Comparison of ENCODE assay signal across 8 mouse cellular contexts in genomic region chr11:78032809-78033195, GRCm38 (mm10). TPM values are rescaled to one million over a fixed set of nuclear protein-coding genes. Genes with fewer than 3 reads are reported as not detected.
A peak's percentile ranks its signal among the peaks of the same experiment; 100 is the strongest.
DNase-seq lines count a peak whose midpoint lies in the region; ATAC-seq and TF ChIP-seq lines count a peak whose summit lies in the region.

No protein-coding gene starts in this region.

- no peaks in the 10 kb centered on the region; the same call in none of the 2 replicates for H3K4me1 ChIP-seq in cerebellum, adult 2 months (ENCODE audit: control insufficient read depth, insufficient read depth, low read length)
- H3K4me1 ChIP-seq in limb, embryonic 14.5 days (ENCODE audit: control insufficient read depth, insufficient read depth, low read length): peaks cover 13% of the 10 kb centered on the region
- peaks cover 11% of the 10 kb centered on the region; the same call in 1 of the 2 replicates for H3K4me1 ChIP-seq in stomach, embryonic 14.5 days (ENCODE audit: control insufficient read depth, insufficient read depth, low read length)

- WGBS in cerebellum, adult 2 months: 2% methylated on average over 5 of the region's 5 CpGs
- 12% methylated on average over 5 of the region's 5 CpGs for WGBS in limb, embryonic 14.5 days
- WGBS in stomach, embryonic 14.5 days: 15% methylated on average over 5 of the region's 5 CpGs

- H3K4me3 ChIP-seq in cerebellum, adult 2 months (replicated peaks; ENCODE audit: insufficient read depth, low read depth, low read length): peak overlapping the region; percentile 92
- peak overlapping the region; percentile 68 for H3K4me3 ChIP-seq in limb, embryonic 14.5 days (replicated peaks; ENCODE audit: low read length)
- H3K4me3 ChIP-seq in stomach, embryonic 14.5 days (ENCODE audit: low read depth, low read length): peak overlapping the region; percentile 80

- no peak for TF ChIP-seq CTCF in cerebellum, adult 2 months (IDR thresholded peaks at IDR 0.05; ENCODE audit: borderline replicate concordance, insufficient read depth, low read depth, low read length)

- peak overlapping the region; percentile 20 for H3K27ac ChIP-seq in cerebellum, adult 2 months (ENCODE audit: insufficient read depth, low read length)
- H3K27ac ChIP-seq in limb, embryonic 14.5 days (replicated peaks; ENCODE audit: low read depth, low read length): 0 out of 2 replicates have a peak overlapping the region, but pooled peaks have one; percentile 87
- peak overlapping the region; percentile 82; the same call in 1 of the 2 replicates for H3K27ac ChIP-seq in stomach, embryonic 14.5 days (ENCODE audit: low read length)

- no peaks in the 10 kb centered on the region for H3K27me3 ChIP-seq in cerebellum, adult 2 months (ENCODE audit: control insufficient read depth, insufficient read depth, low read length)
- no peaks in the 10 kb centered on the region for H3K27me3 ChIP-seq in limb, embryonic 14.5 days (ENCODE audit: control insufficient read depth, insufficient read depth, low read length)
- H3K27me3 ChIP-seq in stomach, embryonic 14.5 days (ENCODE audit: control insufficient read depth, insufficient read depth, low read length): no peaks in the 10 kb centered on the region

- TF ChIP-seq POLR2A in cerebellum, adult 2 months (IDR thresholded peaks at IDR 0.05; ENCODE audit: borderline replicate concordance, insufficient read depth, low read length): no peak
- TF ChIP-seq POLR2A in limb, embryonic 14.5 days (IDR thresholded peaks at IDR 0.05; ENCODE audit: borderline replicate concordance, extremely low read depth, insufficient read depth, insufficient read length): no peak

- peaks cover 40% of the 10 kb centered on the region for H3K36me3 ChIP-seq in limb, embryonic 14.5 days (ENCODE audit: control insufficient read depth, insufficient read depth, low read length)
- peaks cover 16% of the 10 kb centered on the region for H3K36me3 ChIP-seq in stomach, embryonic 14.5 days (ENCODE audit: control insufficient read depth, insufficient read depth, low read length)

- DNase-seq in cerebellum, adult 2 months: no peak
- DNase-seq in cerebellum, adult 18-20 months: no peak
- peak; percentile 22 for DNase-seq in retina, embryonic 14.5 days (ENCODE audit: low spot score)
- no peak for DNase-seq in retina, postnatal 1 day
- no peak for DNase-seq in limb, embryonic 14.5 days (ENCODE audit: low spot score)
- DNase-seq in thymus, postnatal 14 days: no peak
- no peak for DNase-seq in layer of hippocampus, postnatal 25 days (ENCODE audit: extremely low spot score in 1 of 2, low spot score in 1 of 2)

- peak overlapping the region; percentile 72 for H3K4me2 ChIP-seq in limb, embryonic 14.5 days (replicated peaks; ENCODE audit: low read depth, low read length, severe bottlenecking)
- H3K4me2 ChIP-seq in stomach, embryonic 14.5 days (replicated peaks; ENCODE audit: low read depth, low read length): peak overlapping the region; percentile 87

- peak overlapping the region; percentile 81 for H3K9ac ChIP-seq in limb, embryonic 14.5 days (ENCODE audit: low read depth, low read length, severe bottlenecking)
- H3K9ac ChIP-seq in stomach, embryonic 14.5 days (replicated peaks; ENCODE audit: low read depth, low read length): peak overlapping the region; percentile 52

- no peak for ATAC-seq in limb, embryonic 14.5 days (ENCODE audit: low FRiP score, low read depth)
- no peak for ATAC-seq in stomach, embryonic 14.5 days (ENCODE audit: insufficient number of reproducible peaks, insufficient read depth, low FRiP score, low read depth)

- H3K9me3 ChIP-seq in limb, embryonic 14.5 days (ENCODE audit: control insufficient read depth, low read length): no peaks in the 10 kb centered on the region
- no peaks in the 10 kb centered on the region for H3K9me3 ChIP-seq in stomach, embryonic 14.5 days (ENCODE audit: control insufficient read depth, low read depth, low read length)

RNA-seq across cellular contexts. Expression of gene Dhrs13, which starts 0.7 kb away (rescaled TPM):
- 18.8 and 19.5 TPM in 2 replicates for polyA plus RNA-seq in cerebellum, adult 2 months (2012; rRNA removed)
- polyA plus RNA-seq in limb, embryonic 14.5 days (2012; rRNA removed): 14.7 and 18.2 TPM in 2 replicates
- polyA plus RNA-seq in limb, embryonic 14.5 days (2014; fragmentation: Nextera tagmentation; extraction: Ambion mirVana): 22.4 and 23.6 TPM in 2 replicates
- 19.1 and 21.4 TPM in 2 replicates for polyA plus RNA-seq in stomach, embryonic 14.5 days (2014; fragmentation: Nextera tagmentation; extraction: Ambion mirVana)
- total RNA-seq in layer of hippocampus, postnatal 25 days (2021): 1 to 10 TPM; 6.9 to 7.4 TPM

RNA-seq across cellular contexts. Expression of gene Flot2, which starts 4.9 kb away (rescaled TPM):
- polyA plus RNA-seq in cerebellum, adult 2 months (2012; rRNA removed): 134 and 135 TPM in 2 replicates
- 68.5 and 81.2 TPM in 2 replicates for polyA plus RNA-seq in limb, embryonic 14.5 days (2012; rRNA removed)
- polyA plus RNA-seq in limb, embryonic 14.5 days (2014; fragmentation: Nextera tagmentation; extraction: Ambion mirVana): 49.1 and 53.8 TPM in 2 replicates
- 54.1 and 60.6 TPM in 2 replicates for polyA plus RNA-seq in stomach, embryonic 14.5 days (2014; fragmentation: Nextera tagmentation; extraction: Ambion mirVana)
- total RNA-seq in layer of hippocampus, postnatal 25 days (2021): 10 to 100 TPM; 74.4 to 81.6 TPM

RNA-seq across cellular contexts. Expression of gene Eral1, which starts 47.4 kb away (rescaled TPM):
- 34.0 and 35.8 TPM in 2 replicates for polyA plus RNA-seq in cerebellum, adult 2 months (2012; rRNA removed)
- 34.4 and 42.2 TPM in 2 replicates for polyA plus RNA-seq in limb, embryonic 14.5 days (2012; rRNA removed)
- polyA plus RNA-seq in limb, embryonic 14.5 days (2014; fragmentation: Nextera tagmentation; extraction: Ambion mirVana): 35.8 and 38.4 TPM in 2 replicates
- polyA plus RNA-seq in stomach, embryonic 14.5 days (2014; fragmentation: Nextera tagmentation; extraction: Ambion mirVana): 33.4 and 33.5 TPM in 2 replicates
- total RNA-seq in layer of hippocampus, postnatal 25 days (2021): 10 to 100 TPM; 18.6 to 21.1 TPM

RNA-seq across cellular contexts. Expression of gene Phf12, which starts 50.2 kb away (rescaled TPM):
- polyA plus RNA-seq in cerebellum, adult 2 months (2012; rRNA removed): 50.1 and 51.9 TPM in 2 replicates
- 81.2 and 85.8 TPM in 2 replicates for polyA plus RNA-seq in limb, embryonic 14.5 days (2012; rRNA removed)
- polyA plus RNA-seq in limb, embryonic 14.5 days (2014; fragmentation: Nextera tagmentation; extraction: Ambion mirVana): 18.3 and 19.7 TPM in 2 replicates
- 16.9 and 22.5 TPM in 2 replicates for polyA plus RNA-seq in stomach, embryonic 14.5 days (2014; fragmentation: Nextera tagmentation; extraction: Ambion mirVana)
- total RNA-seq in layer of hippocampus, postnatal 25 days (2021): 10 to 100 TPM; 42.5 to 58.5 TPM

Comparison
In these comparisons a context has a peak if more than half of its experiments do, and no peak if none do; other contexts are left out.
1. H3K27ac ChIP-seq: peak in every context shown above with its lines; median percentile 87 in limb, embryonic 14.5 days; 82 in stomach, embryonic 14.5 days; 20 in cerebellum, adult 2 months.